Mouse (Mus musculus) B cell, adult 2 months (primary cell): ENCODE results near the gene Usp25.

Experiments
- DNase-seq, 2 experiments: peaks; one replicate each; pipeline ENCODE4 v3.0.0; 2022

Gene Usp25

DNA sequence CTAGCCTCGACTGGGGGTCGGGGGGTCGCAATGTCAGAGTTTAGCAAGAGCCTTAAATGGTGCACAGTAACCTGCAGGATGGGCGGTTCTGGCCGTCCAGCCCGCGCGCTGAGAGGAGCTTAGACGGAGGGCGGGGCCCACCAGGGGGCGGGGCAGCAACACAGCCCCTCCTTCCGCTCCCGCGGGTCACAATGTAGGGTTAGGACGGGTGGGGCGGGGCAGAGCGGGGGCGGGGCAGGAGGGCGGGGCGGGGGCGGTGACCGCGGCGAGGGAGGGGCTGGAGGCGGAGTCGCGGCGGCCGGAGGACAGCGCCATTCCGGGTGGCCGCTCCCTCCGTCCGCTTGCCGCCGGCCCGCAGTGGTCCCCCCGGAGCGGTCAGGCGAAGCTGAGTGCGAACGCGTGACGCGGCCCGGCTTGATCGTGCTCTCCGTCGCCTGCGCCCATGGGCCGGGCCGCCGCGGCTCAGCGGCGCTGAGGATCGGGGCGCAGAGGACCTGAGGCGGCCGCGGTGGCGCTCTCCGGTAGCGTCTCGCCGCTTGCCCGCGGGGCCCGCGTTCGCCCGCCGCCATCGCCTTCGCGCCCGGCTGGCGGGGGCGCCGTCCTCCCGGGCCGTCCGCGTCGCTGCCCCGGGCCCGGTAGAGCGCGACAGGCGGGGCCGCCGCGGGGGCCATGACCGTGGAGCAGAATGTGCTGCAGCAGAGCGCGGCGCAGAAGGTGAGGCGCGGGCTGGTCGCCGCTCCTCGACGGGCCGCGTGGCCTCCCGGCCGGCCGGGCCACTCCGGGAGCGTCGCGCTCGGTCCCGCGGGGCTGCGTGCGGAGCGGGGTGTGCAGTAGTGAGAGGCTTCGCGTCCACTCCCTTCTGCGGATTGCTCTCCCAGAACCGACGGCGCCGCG lies at the start of gene Usp25:
Usp25 (plus strand) TSS at position 280 of the 894 bp plus-strand sequence.
- peak; percentile 95 to 96 for DNase-seq

DNA sequence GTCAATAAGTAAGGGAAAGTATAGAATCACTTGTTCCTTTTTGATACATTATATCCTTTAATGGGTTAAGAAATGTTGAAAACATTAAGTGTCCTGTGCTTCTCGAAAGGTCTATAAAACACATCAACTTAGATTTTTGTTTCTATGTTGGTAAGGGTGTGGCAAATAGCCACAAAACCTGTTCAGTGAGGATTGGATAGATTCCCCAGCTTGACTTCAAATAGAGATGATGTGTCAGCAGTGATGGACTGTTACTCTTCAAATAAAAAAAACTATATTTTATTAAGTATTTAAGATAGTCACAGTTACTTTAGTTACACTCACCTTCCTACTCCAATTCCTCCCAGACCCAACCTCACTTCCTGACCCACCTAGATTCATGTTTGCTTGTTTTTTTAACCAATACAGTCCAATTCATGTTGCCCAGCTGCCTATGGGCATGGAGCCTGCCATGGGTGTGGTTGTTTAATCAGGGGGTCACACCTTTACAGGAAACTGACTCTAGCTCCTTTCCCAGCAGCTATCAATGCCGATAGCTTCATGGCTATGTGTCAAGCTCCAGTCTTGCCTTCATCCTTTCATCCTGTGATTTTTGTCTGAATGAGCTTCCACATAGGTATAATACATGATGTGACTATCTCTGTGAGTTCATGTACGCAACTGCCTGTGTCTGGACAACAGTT lies 45.8 kb upstream of the Usp25 start:
- no peak for DNase-seq

DNA sequence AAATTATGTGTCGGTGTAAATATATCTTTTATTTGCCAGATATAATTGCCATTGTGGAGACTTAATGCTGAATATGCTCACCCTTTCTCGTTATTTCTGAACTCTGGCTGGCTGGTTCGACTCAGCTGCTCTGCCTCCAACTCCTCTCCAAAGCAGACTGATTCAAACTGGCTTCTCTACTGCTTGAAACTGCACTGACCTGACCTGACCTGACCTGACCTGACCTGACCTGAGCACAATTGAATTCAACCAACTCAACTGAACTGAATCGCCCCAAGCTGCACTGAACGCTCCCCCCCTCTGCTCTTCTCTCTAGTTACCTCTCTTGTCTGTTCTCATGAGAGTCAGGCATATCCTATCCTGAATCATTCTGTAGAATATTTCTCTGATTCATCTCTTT lies 42.3 kb upstream of the Usp25 start:
- DNase-seq = no peak

DNA sequence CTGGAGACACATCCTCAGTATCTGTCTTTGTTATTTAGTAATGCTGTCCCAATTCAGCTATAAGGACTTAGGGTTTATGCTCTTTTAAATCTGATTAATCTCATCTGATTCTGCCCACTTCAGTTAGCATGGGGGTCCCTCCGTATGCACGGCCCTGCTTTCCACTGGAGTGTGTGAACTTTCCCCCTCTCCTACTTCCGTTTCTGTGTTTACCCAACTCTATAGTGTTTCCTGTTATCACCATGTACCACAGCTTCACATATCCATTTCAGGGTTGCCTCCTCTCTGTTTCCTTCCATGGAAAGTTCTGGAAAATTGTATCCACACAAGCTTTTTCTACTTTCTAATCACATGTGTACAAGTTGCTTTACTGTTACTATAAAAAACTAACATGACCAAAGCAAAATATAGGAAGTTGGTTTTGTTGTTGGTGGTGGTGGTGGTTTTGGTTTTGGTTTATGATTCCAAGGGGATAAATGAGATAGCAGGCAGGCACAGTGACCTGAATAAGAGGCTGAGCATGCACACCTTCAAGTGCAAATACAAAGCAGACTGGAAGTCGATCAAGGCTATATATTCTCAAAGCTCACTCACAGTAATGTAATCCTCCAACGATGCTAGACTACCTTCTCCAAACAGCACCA lies 36.6 kb upstream of the Usp25 start:
- no peak for DNase-seq

DNA sequence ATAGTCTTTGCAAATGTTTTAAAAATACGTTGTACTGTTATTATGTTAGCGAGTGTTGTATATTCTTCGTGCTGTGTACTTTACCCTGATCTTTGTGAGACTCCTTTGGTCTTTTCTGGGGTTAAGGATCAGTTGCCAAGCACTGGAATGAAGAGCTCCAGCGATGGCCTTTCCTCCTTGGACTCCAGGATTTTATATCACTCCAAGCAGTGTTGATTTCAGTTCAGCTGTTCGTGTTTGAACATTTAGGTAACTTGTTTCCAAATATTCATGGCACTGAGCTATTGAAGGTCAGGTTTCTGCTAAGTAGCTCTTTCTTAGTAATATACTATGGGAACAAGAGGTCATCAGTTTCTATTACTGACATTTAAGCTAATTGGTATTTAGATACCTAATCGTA lies 29.8 kb upstream of the Usp25 start:
- no peak for DNase-seq

DNA sequence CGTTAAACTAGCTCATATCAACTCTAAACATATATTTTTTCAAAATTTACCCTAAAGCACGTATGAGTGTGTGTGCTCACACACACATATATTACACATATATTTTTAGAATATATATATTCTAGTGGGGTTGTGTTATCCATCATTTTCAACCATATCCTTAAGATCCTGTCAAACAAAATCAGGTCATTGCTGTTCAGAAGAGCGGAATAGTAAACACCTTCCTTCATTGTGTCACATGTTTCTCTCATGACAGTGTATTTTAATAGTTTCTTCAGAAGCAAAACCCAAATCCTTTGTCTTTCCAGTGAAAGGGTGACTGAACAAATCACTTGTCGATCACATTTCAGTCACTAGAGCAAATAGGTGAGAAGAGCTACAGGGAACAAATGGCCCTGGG lies 25.8 kb upstream of the Usp25 start:
- no peak for DNase-seq

DNA sequence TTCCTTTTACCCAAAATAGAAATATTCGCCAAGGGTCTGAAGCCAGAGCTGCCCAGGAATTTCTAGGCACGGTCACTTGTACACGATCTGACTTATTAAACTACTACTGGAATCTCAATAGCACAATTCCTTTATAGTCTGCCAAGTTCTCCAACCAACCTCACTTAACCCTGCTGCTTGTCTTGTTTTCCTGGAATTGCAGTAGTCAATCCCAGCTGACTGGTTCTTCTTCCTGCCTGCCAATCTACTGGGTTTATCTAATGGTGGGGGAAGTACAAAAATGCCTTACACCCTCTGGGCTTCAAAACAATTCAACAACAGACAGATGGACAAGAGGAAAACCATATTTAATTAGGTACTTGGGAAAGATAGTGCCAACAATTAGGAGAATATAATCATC lies 9.6 kb upstream of the Usp25 start:
- no peak for DNase-seq

- DNase-seq = no peak
These were observed 4.3 kb upstream of the Usp25 start for GRCm38 (mm10) chr16:77009173-77009572.

DNA sequence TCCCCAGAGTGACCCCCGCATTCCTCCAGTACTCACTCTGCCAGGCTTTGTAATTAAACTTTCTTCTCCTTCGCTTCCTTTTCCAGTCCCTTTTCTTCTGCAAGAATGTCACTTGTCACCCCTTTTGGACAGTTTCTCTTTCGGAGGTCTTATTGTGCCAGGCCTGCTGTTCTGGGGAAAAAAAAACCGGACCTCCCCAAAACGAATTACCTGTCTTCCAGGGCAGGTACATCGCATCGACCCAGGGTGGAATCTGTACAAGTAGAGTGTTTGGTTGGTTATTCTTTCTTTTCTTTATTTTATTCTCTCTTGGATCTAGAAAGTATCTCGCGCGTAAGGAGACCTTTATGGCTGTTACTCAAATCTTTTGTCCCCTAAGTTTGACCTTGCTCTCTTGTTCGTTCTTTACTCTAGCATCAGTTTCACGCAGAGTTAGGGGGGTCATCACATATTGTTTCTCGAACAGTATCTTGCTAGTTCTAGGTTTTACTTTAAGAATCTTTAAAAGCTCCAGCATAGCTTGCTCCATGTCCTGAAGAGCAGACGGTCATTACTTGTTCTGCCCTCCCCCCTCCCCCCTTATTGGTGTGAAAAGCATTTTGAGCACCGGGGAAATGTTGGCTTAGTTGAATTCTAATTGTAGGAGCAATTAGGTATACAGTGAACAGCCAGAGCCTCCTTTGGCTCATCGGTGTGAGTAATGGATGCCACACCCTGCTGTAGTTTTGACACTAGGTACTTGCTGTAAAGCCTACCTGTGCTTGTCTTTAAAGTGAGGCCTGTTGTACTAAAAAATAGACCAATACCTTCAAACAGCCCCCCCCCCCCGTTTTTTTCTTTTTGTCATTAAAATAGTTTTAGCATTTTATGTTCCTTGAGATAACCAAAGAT lies 1.1 kb downstream of the Usp25 start:
- DNase-seq = no peak

GRCm38 (mm10) chr16:77015380-77016346 lies 2.2 kb downstream of the Usp25 start:
- peak in 1 of 2 experiments; percentile 14 for DNase-seq

GRCm38 (mm10) chr16:77017931-77018330 lies 4.4 kb downstream of the Usp25 start:
- no peak for DNase-seq

DNA sequence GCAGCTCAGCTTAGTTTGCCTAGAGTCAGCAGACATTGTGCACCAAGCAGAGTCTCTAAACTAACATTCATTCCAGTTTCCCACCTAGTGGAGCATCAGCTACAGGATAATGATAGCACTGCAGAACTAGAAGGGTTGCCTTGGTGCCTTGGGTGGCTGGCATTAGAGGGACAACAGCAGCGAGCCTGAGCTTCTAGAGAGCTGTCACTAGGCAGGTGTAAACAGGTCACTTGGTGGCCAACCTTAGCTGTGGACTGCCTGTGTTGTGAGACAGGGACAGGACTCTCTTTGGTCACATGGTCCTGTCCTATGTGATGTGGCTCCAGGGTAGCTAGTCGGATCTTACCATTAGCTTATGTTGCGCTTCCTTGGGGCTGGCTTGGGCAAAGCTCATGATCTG lies 6.7 kb downstream of the Usp25 start:
- DNase-seq = no peak

GRCm38 (mm10) chr16:77023627-77024379 lies 10.3 kb downstream of the Usp25 start:
- no peak for DNase-seq

GRCm38 (mm10) chr16:77026099-77026498 lies 12.6 kb downstream of the Usp25 start:
- DNase-seq = no peak

DNA sequence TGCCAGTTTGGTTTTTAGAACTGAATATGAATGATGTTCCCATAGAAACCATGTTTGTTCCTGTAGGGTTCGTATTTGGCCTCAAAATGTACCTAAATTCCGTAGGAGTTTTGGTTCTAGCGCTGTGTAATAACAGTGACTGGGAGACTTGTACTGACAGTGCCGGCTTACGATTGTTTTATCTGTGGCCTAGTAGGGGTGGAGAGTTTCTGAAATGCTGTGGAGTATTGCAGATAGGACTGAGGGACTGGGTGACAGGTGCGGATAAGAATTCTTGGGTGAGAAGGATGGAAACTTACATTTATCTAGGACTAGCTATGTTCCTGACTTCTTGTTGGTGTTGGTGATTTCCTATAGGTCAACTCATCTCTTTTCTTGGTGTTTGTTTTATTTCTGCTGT lies 13.4 kb downstream of the Usp25 start:
- DNase-seq = no peak

GRCm38 (mm10) chr16:77027976-77028686 lies 14.6 kb downstream of the Usp25 start:
- DNase-seq = no peak

- DNase-seq = no peak
These were observed 15.3 kb downstream of the Usp25 start for GRCm38 (mm10) chr16:77028687-77029417.

- DNase-seq = no peak
These were observed 16.9 kb downstream of the Usp25 start for GRCm38 (mm10) chr16:77030435-77030834.

DNA sequence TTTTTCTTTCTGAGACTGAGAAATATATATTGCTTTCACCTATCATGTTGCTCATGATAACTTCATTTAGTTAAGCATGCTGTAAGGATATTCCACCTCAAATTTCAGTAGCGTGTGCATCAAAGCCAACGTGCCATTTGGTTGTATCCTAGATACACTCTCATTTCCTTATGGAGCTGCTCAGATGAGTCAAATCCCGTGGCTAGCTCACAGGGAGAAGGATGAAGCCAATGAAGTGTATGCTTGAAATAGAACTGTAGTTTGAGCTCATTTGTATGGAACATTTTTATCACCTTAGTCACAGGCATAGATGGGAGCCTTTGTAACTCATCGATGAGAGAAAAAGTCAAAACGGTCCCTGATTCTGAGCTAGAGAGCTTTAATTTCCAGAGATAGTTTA lies 20.8 kb downstream of the Usp25 start:
- no peak for DNase-seq
